Mouse (Mus musculus) naive thymus-derived CD4-positive, alpha-beta T cell, adult 5 months (primary cell): ENCODE measurements around the gene Lsp1. TPM values are rescaled to one million over a fixed set of nuclear protein-coding genes. Genes with fewer than 3 reads are reported as not detected.

Experiments used
- polyA plus RNA-seq: library from polyadenylated mRNA; unstranded; fragments of 100-300 nt; shearing (Covaris generic); gene quantifications from one replicate; pipeline ENCODE4 v1.2.1, GENCODE M21; 2017

The Lsp1 gene
- polyA plus RNA-seq, result 554 TPM

DNA sequence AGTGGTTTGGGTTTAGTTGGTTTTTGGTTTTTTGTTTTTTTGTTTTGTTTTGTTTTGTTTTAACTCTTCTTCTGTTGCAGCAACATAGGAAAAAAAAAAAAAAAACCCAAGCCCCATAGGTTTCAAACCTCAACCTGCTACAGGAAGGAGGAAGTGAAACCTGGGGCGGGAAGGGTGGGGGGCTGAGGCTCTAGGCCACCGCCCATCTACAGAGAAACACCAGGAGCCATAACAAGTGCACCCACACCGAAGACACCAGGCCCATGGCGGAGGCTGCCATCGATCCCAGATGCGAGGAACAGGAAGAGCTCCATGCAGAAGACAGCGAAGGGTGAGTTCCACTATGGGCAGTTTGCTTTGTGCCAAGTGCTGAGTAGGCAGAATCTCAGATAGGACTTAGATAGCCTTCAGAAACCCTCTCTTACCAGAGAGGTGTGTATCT, at the start of gene Lsp1:
Lsp1 (plus strand) TSS at position 174 of the 442 bp plus-strand sequence.

DNA sequence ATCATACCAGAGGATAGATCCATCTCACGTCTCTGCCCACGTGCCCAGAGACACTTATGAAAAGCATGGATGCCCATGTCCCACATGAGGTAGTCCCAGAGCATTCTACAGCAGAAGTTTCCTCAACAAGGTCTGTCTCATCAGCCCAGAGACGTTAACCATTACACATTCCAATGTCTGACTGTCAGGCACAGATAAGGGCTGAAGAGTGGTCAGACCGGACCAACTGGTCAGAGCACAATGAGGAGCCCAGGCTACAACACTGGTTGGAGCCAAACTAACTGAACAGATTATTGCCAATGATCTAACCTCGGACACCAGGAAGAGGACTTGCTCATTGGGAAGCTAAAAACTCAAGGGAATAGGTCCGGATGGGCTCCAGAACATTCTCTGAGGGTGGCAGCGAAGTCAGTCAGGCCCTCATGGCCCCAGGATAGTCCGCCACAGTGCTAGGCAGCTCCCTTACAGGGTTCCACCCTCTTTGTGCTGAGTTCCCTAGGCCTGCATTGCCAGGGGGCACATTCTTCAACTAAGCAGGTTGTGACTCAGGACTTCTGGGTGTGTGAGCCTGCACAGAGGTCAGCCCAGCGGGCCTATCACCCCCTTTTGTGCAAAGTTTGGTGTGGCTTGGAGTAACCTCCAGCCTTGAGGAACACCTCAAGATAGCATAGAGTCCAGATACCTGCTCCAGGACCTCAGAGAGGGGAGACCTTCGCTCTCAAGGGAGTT, 26.3 kb upstream of the Lsp1 start, which contains the start of gene Syt8:
Syt8 (plus strand) TSS at position 714 of the 729 bp plus-strand sequence.

DNA sequence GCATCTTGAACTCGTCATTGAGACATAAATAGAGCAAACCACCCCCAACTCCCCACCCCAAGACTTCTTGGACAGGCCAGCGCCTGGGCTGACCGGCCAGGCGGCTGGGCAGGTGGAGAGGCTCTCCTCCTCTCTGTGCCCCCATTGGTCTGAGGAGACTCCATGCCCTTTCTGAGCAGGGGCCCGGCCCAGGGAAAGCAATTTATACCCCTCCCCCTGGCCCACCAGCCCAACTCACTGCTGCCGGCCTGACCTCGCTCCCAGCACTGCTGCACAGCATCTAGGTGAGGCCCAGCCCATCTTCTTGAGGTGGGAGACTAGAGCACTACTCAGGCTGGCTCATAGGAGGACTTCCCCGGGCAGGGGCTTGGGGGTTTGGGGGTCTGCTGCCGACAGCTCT, 19.0 kb upstream of the Lsp1 start, which contains the start of gene Tnni2:
Tnni2 (plus strand) TSS at position 224 of the 400 bp plus-strand sequence.

DNA sequence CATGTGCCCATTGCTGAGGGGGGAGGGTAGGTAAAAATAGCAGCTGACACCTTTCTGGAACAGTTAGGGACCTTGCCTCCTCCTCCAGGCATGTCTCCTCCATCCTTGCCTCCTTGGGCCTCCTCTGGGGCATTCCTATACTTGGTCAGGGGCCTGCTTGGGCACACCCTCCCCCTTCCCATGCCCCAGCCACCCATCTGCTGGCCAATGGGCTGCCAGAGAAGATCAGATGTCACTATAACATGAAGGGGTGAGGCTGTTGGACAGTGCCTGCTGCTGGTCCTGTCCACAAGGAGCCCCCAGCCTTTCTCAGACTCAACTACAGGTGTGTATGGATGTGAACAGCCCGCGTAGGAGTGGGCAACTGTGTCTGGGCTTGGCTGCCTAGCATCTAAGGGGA, 38.0 kb downstream of the Lsp1 start, which contains the start of gene Tnnt3:
Tnnt3 (plus strand) TSS at position 262 of the 400 bp plus-strand sequence.

DNA sequence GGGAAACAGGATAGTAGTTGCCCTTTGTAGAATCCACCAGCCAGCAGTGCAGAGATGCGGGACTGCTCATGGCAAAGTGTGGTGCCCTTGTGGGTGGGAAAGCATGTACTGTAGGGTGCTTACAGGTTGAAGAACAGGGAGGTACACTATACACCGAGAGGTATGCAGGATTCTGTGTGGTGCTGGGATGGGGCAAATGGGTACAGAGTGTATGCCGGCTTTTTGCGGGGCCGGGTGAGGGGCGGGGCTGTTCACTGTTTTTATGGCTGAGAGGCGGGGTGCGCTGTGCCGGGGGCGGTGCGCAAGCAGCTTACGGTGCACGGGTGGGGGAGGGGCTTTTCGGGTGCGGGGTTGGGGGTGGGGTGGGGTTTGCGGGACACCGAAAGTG, 72.1 kb downstream of the Lsp1 start, which contains the start of gene Mrpl23:
Mrpl23 (plus strand) TSS at position 16 of the 388 bp plus-strand sequence.

Other genes with a start within 250 kb of the Lsp1 start
- gene Gm7579, start 248.9 kb upstream of the Lsp1 start, polyA plus RNA-seq, result not detected
- gene Krtap5-5, start 230.8 kb upstream of the Lsp1 start, polyA plus RNA-seq, result not detected
- not detected for gene Gm40460, start 219.7 kb upstream of the Lsp1 start, polyA plus RNA-seq
- gene Gm2431, start 202.5 kb upstream of the Lsp1 start, polyA plus RNA-seq, result not detected
- gene Gm4559, start 186.4 kb upstream of the Lsp1 start, polyA plus RNA-seq, result not detected
- not detected for gene Krtap5-1, start 163.7 kb upstream of the Lsp1 start, polyA plus RNA-seq
- not detected for gene Krtap5-4, start 157.3 kb upstream of the Lsp1 start, polyA plus RNA-seq
- 3.5 TPM for gene Ifitm10, start 87.1 kb upstream of the Lsp1 start, polyA plus RNA-seq
- 4.7 TPM for gene Gm49369, start 78.1 kb upstream of the Lsp1 start, polyA plus RNA-seq
- gene Ctsd, start 72.8 kb upstream of the Lsp1 start, polyA plus RNA-seq, result 251 TPM
- gene Syt8, start 26.0 kb upstream of the Lsp1 start, polyA plus RNA-seq, result not detected
- not detected for gene Tnni2, start 19.0 kb upstream of the Lsp1 start, polyA plus RNA-seq
- 2.3 TPM for gene Tnnt3, start 38.0 kb downstream of the Lsp1 start, polyA plus RNA-seq
- gene Mrpl23, start 71.9 kb downstream of the Lsp1 start, polyA plus RNA-seq, result 12.4 TPM
- gene Igf2, start 206.0 kb downstream of the Lsp1 start, polyA plus RNA-seq, result not detected
- not detected for gene Gm49394, start 209.1 kb downstream of the Lsp1 start, polyA plus RNA-seq